Mouse (Mus musculus) v-Abl transformed pro-B cells (cell line): ENCODE results near the gene Pias1.
"Not testable (repeated sequence)": the region's sequence is repeated elsewhere in the genome, so short reads cannot be mapped to it uniquely, and the experiment has no call there.

Source experiments
- in situ Hi-C, 2 experiments: fragments of 400-800 bp; cut with MboI; formaldehyde crosslinking; loops; one replicate each; pipeline ENCODE4 v1.15.1; 2025; ENCODE audit not compliant: unreplicated experiment in 2 of 2

Gene Pias1

GRCm38 (mm10) chr9:62860866-62861265 is 126.9 kb downstream of the Pias1 start:
- in situ Hi-C loops: no loop called here

- in situ Hi-C loops: not testable (repeated sequence)
Measured at GRCm38 (mm10) chr9:62860102-62860501, 127.6 kb downstream of the Pias1 start.

- in situ Hi-C loops: no loop called here
Measured at GRCm38 (mm10) chr9:62858266-62859019, 129.3 kb downstream of the Pias1 start.

- in situ Hi-C loops: no loop called here
Measured at GRCm38 (mm10) chr9:62857719-62858261, 129.9 kb downstream of the Pias1 start, which contains the start of gene Calml4. Gene Calml4 (plus strand): TSS chr9:62858080.

- in situ Hi-C loops: no loop called here
Measured at GRCm38 (mm10) chr9:62857216-62857615, 130.5 kb downstream of the Pias1 start.

GRCm38 (mm10) chr9:62854483-62854882 is 133.2 kb downstream of the Pias1 start:
- in situ Hi-C loops: loop anchor here (5.0 kb wide), 2 partner anchors 118 to 268 kb away; no protein-coding TSS in a partner anchor

GRCm38 (mm10) chr9:62851571-62851970 is 136.2 kb downstream of the Pias1 start:
- in situ Hi-C loops: loop anchor here (5.0 kb wide), 2 partner anchors 121 to 271 kb away; no protein-coding TSS in a partner anchor

- in situ Hi-C loops: loop anchor here (5.0 to 10.0 kb wide), 2 partner anchors 279 to 996 kb away; no protein-coding TSS in a partner anchor
Measured at GRCm38 (mm10) chr9:62848641-62849040, 139.1 kb downstream of the Pias1 start.

GRCm38 (mm10) chr9:62847694-62848093 is 140.0 kb downstream of the Pias1 start:
- in situ Hi-C loops: loop anchor here (5.0 to 10.0 kb wide), 2 partner anchors 280 to 997 kb away; no protein-coding TSS in a partner anchor

GRCm38 (mm10) chr9:62844461-62844860 is 143.3 kb downstream of the Pias1 start:
- in situ Hi-C loops: loop anchor here in 1 of 2 experiments (10.0 kb wide), 1 partner anchor 1000 kb away; no protein-coding TSS in a partner anchor

GRCm38 (mm10) chr9:62843356-62844024 is 144.2 kb downstream of the Pias1 start:
- in situ Hi-C loops: loop anchor here in 1 of 2 experiments (10.0 kb wide), 1 partner anchor 1001 kb away; no protein-coding TSS in a partner anchor

GRCm38 (mm10) chr9:62839172-62839770 is 148.5 kb downstream of the Pias1 start:
- in situ Hi-C loops: no loop called here

GRCm38 (mm10) chr9:62838506-62839171 is 149.1 kb downstream of the Pias1 start, which contains the start of gene Cln6:
Gene Cln6 (plus strand): TSS chr9:62838785.
- in situ Hi-C loops: no loop called here

- in situ Hi-C loops: no loop called here
Measured at GRCm38 (mm10) chr9:62838146-62838505, 149.6 kb downstream of the Pias1 start.

- in situ Hi-C loops: no loop called here
Measured at GRCm38 (mm10) chr9:62837611-62838010, 150.1 kb downstream of the Pias1 start.

- in situ Hi-C loops: no loop called here
Measured at GRCm38 (mm10) chr9:62835705-62836446, 151.8 kb downstream of the Pias1 start.

GRCm38 (mm10) chr9:62834906-62835305 is 152.8 kb downstream of the Pias1 start:
- in situ Hi-C loops: no loop called here

GRCm38 (mm10) chr9:62829877-62830276 is 157.8 kb downstream of the Pias1 start:
- in situ Hi-C loops: no loop called here

- in situ Hi-C loops: no loop called here
Measured at GRCm38 (mm10) chr9:62828662-62829086, 159.1 kb downstream of the Pias1 start.
